Mouse (Mus musculus) small intestine, adult 10 weeks (tissue): ENCODE measurements around the gene Olfr736. TPM values are rescaled to one million over a fixed set of nuclear protein-coding genes. Genes with fewer than 3 reads are reported as not detected.

Experiments used
- polyA plus RNA-seq: library from polyadenylated mRNA; stranded (reverse); fragments of 350-450 nt; fragmentation: Illumina TruSeq; extraction: RNeasy Lipid Tissue Mini Kit (QIAGEN cat#74804); gene quantifications from one replicate; pipeline ENCODE4 v1.2.3, GENCODE M21; 2014; ENCODE audit warnings: low replicate concordance

The Olfr736 gene
- polyA plus RNA-seq = not detected

GRCm38 (mm10) chr14:50380863-50381262 lies at the start of gene Olfr736:
TSS of gene Olfr736 (plus strand) at chr14:50381163.

DNA sequence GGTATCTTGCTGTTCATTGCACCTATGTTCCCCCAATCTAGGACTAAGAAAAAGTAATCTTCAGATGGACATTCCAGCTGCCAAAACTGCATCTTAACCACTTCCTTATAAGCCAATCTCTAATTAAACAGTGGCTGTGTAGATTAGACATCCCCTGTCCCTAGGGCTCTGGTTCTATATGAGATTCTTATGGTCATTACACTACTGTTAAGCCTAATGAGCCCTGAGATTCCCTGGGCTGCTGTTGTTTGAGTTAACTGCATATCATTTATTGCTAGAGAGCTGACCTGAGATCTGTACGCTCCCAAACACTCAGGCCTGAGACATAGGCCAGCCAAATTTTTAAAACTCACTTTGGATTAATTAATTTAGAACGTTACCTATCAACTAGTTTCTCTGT lies 32.2 kb upstream of the Olfr736 start, which contains the start of gene Olfr735:
Gene Olfr735, minus strand, starts transcription at position 77 of the 400 bp plus-strand sequence.

GRCm38 (mm10) chr14:50357593-50357992 lies 23.4 kb upstream of the Olfr736 start, which contains the start of gene Tlr11:
TSS of gene Tlr11 (plus strand) at chr14:50357914.

GRCm38 (mm10) chr14:50407268-50407667 lies 26.3 kb downstream of the Olfr736 start, which contains the start of gene Olfr738:
TSS of gene Olfr738 (plus strand) at chr14:50407568.

GRCm38 (mm10) chr14:50418326-50418725 lies 37.4 kb downstream of the Olfr736 start, which contains the start of gene Olfr739:
TSS of gene Olfr739 (plus strand) at chr14:50418626.

Other genes starting within 250 kb of the Olfr736 start
- not detected for gene Olfr728, start 238.5 kb upstream of the Olfr736 start, polyA plus RNA-seq
- gene Olfr729, start 228.3 kb upstream of the Olfr736 start, polyA plus RNA-seq = not detected
- not detected for gene Olfr730, start 193.0 kb upstream of the Olfr736 start, polyA plus RNA-seq
- gene Olfr731, start 139.3 kb upstream of the Olfr736 start, polyA plus RNA-seq = not detected
- not detected for gene Olfr732, start 97.0 kb upstream of the Olfr736 start, polyA plus RNA-seq
- not detected for gene Olfr733, start 79.6 kb upstream of the Olfr736 start, polyA plus RNA-seq
- gene Olfr734, start 54.4 kb upstream of the Olfr736 start, polyA plus RNA-seq = not detected
- gene Olfr735, start 32.3 kb upstream of the Olfr736 start, polyA plus RNA-seq = not detected
- gene Tlr11, start 23.2 kb upstream of the Olfr736 start, polyA plus RNA-seq = 2.8 TPM
- not detected for gene Olfr738, start 26.4 kb downstream of the Olfr736 start, polyA plus RNA-seq
- not detected for gene Olfr739, start 37.5 kb downstream of the Olfr736 start, polyA plus RNA-seq
- not detected for gene Olfr740, start 64.4 kb downstream of the Olfr736 start, polyA plus RNA-seq
- gene Olfr741, start 91.6 kb downstream of the Olfr736 start, polyA plus RNA-seq = not detected
- not detected for gene Olfr742, start 122.4 kb downstream of the Olfr736 start, polyA plus RNA-seq
- not detected for gene Olfr743, start 140.7 kb downstream of the Olfr736 start, polyA plus RNA-seq
- not detected for gene Olfr744, start 233.7 kb downstream of the Olfr736 start, polyA plus RNA-seq